Mouse (Mus musculus) forebrain, embryonic 14.5 days (tissue): ENCODE measurements around the gene Il17d. TPM values are rescaled to one million over a fixed set of nuclear protein-coding genes. Genes with fewer than 3 reads are reported as not detected.

Experiments
- ATAC-seq: fragments of 200-750 bp; cut with Nextera tagmentation; 2 replicates; pipeline ENCODE4 v1.8.0; 2017; ENCODE audit warnings: mild to moderate bottlenecking, moderate library complexity
- DNase-seq: peaks from one replicate; pipeline ENCODE4 v3.0.0-alpha.2; 2015; ENCODE audit warnings: low spot score
- H3K27ac ChIP-seq: fragments of 300-500 bp; sonication (generic); 2 replicates; pipeline ENCODE4 v1.5.1; 2014; ENCODE audit warnings: low read depth, mild to moderate bottlenecking, control low read depth, low read length, moderate library complexity
- H3K27me3 ChIP-seq: fragments of 300-500 bp; sonication (generic); replicated peaks from 2 replicates; pipeline ENCODE4 v1.6.1; 2014; ENCODE audit warnings: low read length, control low read depth, mixed read lengths; ENCODE audit not compliant: control insufficient read depth, insufficient read depth
- H3K36me3 ChIP-seq: fragments of 300-500 bp; sonication (generic); 2 replicates; pipeline ENCODE4 v1.6.1; 2014; ENCODE audit warnings: low read length, control low read depth; ENCODE audit not compliant: control insufficient read depth, insufficient read depth
- H3K4me1 ChIP-seq: fragments of 300-500 bp; sonication (generic); 2 replicates; pipeline ENCODE4 v1.6.1; 2014; ENCODE audit warnings: antibody characterized with exemption, low read length, control low read depth; ENCODE audit not compliant: control insufficient read depth, insufficient read depth
- H3K4me2 ChIP-seq: fragments of 300-500 bp; sonication (generic); 2 replicates; pipeline ENCODE4 v1.6.1; 2014; ENCODE audit warnings: mild to moderate bottlenecking, control low read depth, low read length
- H3K4me3 ChIP-seq: fragments of 300-500 bp; sonication (generic); 2 replicates; pipeline ENCODE4 v1.5.1; 2014; ENCODE audit warnings: low read depth, low read length, control low read depth
- H3K9ac ChIP-seq: fragments of 300-500 bp; sonication (generic); 2 replicates; pipeline ENCODE4 v1.6.1; 2014; ENCODE audit warnings: mild to moderate bottlenecking, low read length, control low read depth, moderate library complexity
- H3K9me3 ChIP-seq: fragments of 300-500 bp; sonication (generic); replicated peaks from 2 replicates; pipeline ENCODE4 v1.6.1; 2016; ENCODE audit warnings: low read length, control low read depth, mixed read lengths; ENCODE audit not compliant: control insufficient read depth
- WGBS: fragments of 180-500 bp; shearing (Covaris S2); extraction: QIAGEN DNeasy Blood & Tissue Kit; methylation state at CpG from one replicate; pipeline ENCODE4 v1.1.7; 2014; 5-methylcytosine and 5-hydroxymethylcytosine counted together
- polyA plus RNA-seq: library from polyadenylated mRNA; unstranded; fragments of >200 nt; fragmentation: Nextera tagmentation; extraction: Ambion mirVana; gene quantifications from 2 replicates; pipeline ENCODE4 v1.2.1, GENCODE M21; 2014

The Il17d gene
- polyA plus RNA-seq, 1 experiment from 2014 or later: 1.9 TPM

- no peak overlapping the region for H3K9ac ChIP-seq
- no peaks in the 10 kb centered on the region for H3K9me3 ChIP-seq
- H3K4me2 ChIP-seq: no peak overlapping the region
- DNase-seq (no peak), ATAC-seq (no peak)
- no peaks in the 10 kb centered on the region for H3K4me1 ChIP-seq
- peaks cover 4% of the 10 kb centered on the region; the same call in 1 of the 2 replicates for H3K36me3 ChIP-seq
- H3K27me3 ChIP-seq: no peaks in the 10 kb centered on the region
- 88% methylated on average over 7 of the region's 7 CpGs for WGBS
- no peak overlapping the region for H3K27ac ChIP-seq
- no peak overlapping the region for H3K4me3 ChIP-seq
These were observed 7.6 kb upstream of the Il17d start for GRCm38 (mm10) chr14:57517001-57517400.

- Histone ChIP-seq H3K27ac (no peak overlapping the region), H3K4me1 (peaks cover 5% of the 10 kb centered on the region), H3K36me3 (no peaks in the 10 kb centered on the region), H3K9ac (no peak overlapping the region), H3K4me2 (0 out of 2 replicates have a peak overlapping the region, but pooled peaks have one; percentile 84), H3K4me3 (no peak overlapping the region), H3K27me3 (peaks cover 2% of the 10 kb centered on the region; the same call in 1 of the 2 replicates), H3K9me3 (no peaks in the 10 kb centered on the region)
- ATAC-seq (no peak), DNase-seq (no peak)
- WGBS: 62% methylated on average over 9 of the region's 9 CpGs
These were observed 815 bp upstream of the Il17d start for GRCm38 (mm10) chr14:57523762-57524161.

- H3K9ac ChIP-seq: peak overlapping the region; percentile 78
- no peaks in the 10 kb centered on the region for H3K36me3 ChIP-seq
- DNase-seq (peak; percentile 56), ATAC-seq (peak; percentile 82)
- no peaks in the 10 kb centered on the region for H3K9me3 ChIP-seq
- peaks cover 5% of the 10 kb centered on the region for H3K4me1 ChIP-seq
- H3K4me3 ChIP-seq: peak overlapping the region; percentile 75
- WGBS: under 1% methylated on average over 41 of the region's 60 CpGs
- peak overlapping the region; percentile 84 for H3K4me2 ChIP-seq
- H3K27me3 ChIP-seq: peaks cover 2% of the 10 kb centered on the region; the same call in 1 of the 2 replicates
- H3K27ac ChIP-seq: peak overlapping the region; percentile 68; the same call in 1 of the 2 replicates
These were observed 942 bp downstream of the Il17d start for GRCm38 (mm10) chr14:57525388-57526049.

- no peaks in the 10 kb centered on the region for H3K9me3 ChIP-seq
- ATAC-seq: peak; percentile 14; the same call in 1 of the 2 replicates
- peaks cover 5% of the 10 kb centered on the region for H3K4me1 ChIP-seq
- no peak for DNase-seq
- H3K36me3 ChIP-seq: no peaks in the 10 kb centered on the region
- 50% methylated on average over 10 of the region's 10 CpGs for WGBS
- H3K27me3 ChIP-seq: peaks cover 2% of the 10 kb centered on the region; the same call in 1 of the 2 replicates
- no peak overlapping the region for H3K27ac ChIP-seq
- H3K9ac ChIP-seq: no peak overlapping the region
- peak overlapping the region; percentile 75 for H3K4me3 ChIP-seq
- peak overlapping the region; percentile 84 for H3K4me2 ChIP-seq
These were observed 1.6 kb downstream of the Il17d start for GRCm38 (mm10) chr14:57526050-57526623.

GRCm38 (mm10) chr14:57527122-57527521 is 2.5 kb downstream of the Il17d start:
- Histone ChIP-seq H3K9ac (no peak overlapping the region), H3K4me3 (no peak overlapping the region), H3K9me3 (no peaks in the 10 kb centered on the region), H3K4me1 (peaks cover 5% of the 10 kb centered on the region), H3K36me3 (no peaks in the 10 kb centered on the region), H3K27ac (no peak overlapping the region), H3K4me2 (no peak overlapping the region), H3K27me3 (peaks cover 2% of the 10 kb centered on the region; the same call in 1 of the 2 replicates)
- ATAC-seq (no peak), DNase-seq (no peak)
- WGBS: 48% methylated on average over 7 of the region's 7 CpGs

- Histone ChIP-seq H3K4me3 (no peak overlapping the region), H3K4me2 (no peak overlapping the region), H3K36me3 (no peaks in the 10 kb centered on the region), H3K9me3 (no peaks in the 10 kb centered on the region), H3K27ac (no peak overlapping the region), H3K4me1 (peaks cover 5% of the 10 kb centered on the region), H3K9ac (no peak overlapping the region), H3K27me3 (peaks cover 2% of the 10 kb centered on the region; the same call in 1 of the 2 replicates)
- whole genome bisulfite sequencing: 50% methylated on average over 2 of the region's 2 CpGs
- DNase-seq: no peak
- ATAC-seq: no peak
These were observed 3.0 kb downstream of the Il17d start for GRCm38 (mm10) chr14:57527598-57527997.

GRCm38 (mm10) chr14:57529086-57529785 is 4.7 kb downstream of the Il17d start:
- no peaks in the 10 kb centered on the region for H3K9me3 ChIP-seq
- H3K27me3 ChIP-seq: no peaks in the 10 kb centered on the region
- H3K4me1 ChIP-seq: peaks cover 10% of the 10 kb centered on the region
- DNase-seq (no peak), ATAC-seq (no peak)
- H3K9ac ChIP-seq: no peak overlapping the region
- H3K27ac ChIP-seq: no peak overlapping the region
- no peak overlapping the region for H3K4me3 ChIP-seq
- H3K36me3 ChIP-seq: no peaks in the 10 kb centered on the region
- 57% methylated on average over 10 of the region's 10 CpGs for WGBS
- H3K4me2 ChIP-seq: no peak overlapping the region

GRCm38 (mm10) chr14:57529786-57530515 is 5.4 kb downstream of the Il17d start:
- no peak overlapping the region for H3K4me2 ChIP-seq
- H3K4me1 ChIP-seq: peaks cover 17% of the 10 kb centered on the region
- no peak overlapping the region for H3K4me3 ChIP-seq
- WGBS: 64% methylated on average over 5 of the region's 5 CpGs
- H3K9me3 ChIP-seq: no peaks in the 10 kb centered on the region
- no peak overlapping the region for H3K9ac ChIP-seq
- no peak for ATAC-seq
- no peak for DNase-seq
- H3K36me3 ChIP-seq: no peaks in the 10 kb centered on the region
- H3K27me3 ChIP-seq: no peaks in the 10 kb centered on the region
- H3K27ac ChIP-seq: no peak overlapping the region
